Mouse (Mus musculus) central nervous system, embryonic 14 days (tissue): Measurements from ENCODE around the gene Zkscan14. TPM values are rescaled to one million over a fixed set of nuclear protein-coding genes. Genes with fewer than 3 reads are reported as not detected.

Experiments used
- polyA plus RNA-seq: library from polyadenylated mRNA; depleted of rRNA; stranded (reverse); fragments of >200 nt; gene quantifications from 2 replicates; pipeline ENCODE4 v1.2.3, GENCODE M21; 2012; rRNA removed

The Zkscan14 gene
- polyA plus RNA-seq = 7.0 and 7.2 TPM in 2 replicates

GRCm38 (mm10) chr5:145201321-145201991 lies at the start of gene Zkscan14:
Gene Zkscan14 (minus strand): TSS chr5:145201868.

GRCm38 (mm10) chr5:145231367-145231871 lies 29.8 kb upstream of the Zkscan14 start, which contains the start of gene Zfp655:
Gene Zfp655 (plus strand): TSS chr5:145231715.

GRCm38 (mm10) chr5:145203936-145204691 lies 2.4 kb upstream of the Zkscan14 start, which contains the start of gene Zkscan5:
Gene Zkscan5 (plus strand): TSS chr5:145204562.

GRCm38 (mm10) chr5:145191962-145192361 lies 9.7 kb downstream of the Zkscan14 start, which contains the start of gene Atp5j2:
Gene Atp5j2 (minus strand): TSS chr5:145192062.

DNA sequence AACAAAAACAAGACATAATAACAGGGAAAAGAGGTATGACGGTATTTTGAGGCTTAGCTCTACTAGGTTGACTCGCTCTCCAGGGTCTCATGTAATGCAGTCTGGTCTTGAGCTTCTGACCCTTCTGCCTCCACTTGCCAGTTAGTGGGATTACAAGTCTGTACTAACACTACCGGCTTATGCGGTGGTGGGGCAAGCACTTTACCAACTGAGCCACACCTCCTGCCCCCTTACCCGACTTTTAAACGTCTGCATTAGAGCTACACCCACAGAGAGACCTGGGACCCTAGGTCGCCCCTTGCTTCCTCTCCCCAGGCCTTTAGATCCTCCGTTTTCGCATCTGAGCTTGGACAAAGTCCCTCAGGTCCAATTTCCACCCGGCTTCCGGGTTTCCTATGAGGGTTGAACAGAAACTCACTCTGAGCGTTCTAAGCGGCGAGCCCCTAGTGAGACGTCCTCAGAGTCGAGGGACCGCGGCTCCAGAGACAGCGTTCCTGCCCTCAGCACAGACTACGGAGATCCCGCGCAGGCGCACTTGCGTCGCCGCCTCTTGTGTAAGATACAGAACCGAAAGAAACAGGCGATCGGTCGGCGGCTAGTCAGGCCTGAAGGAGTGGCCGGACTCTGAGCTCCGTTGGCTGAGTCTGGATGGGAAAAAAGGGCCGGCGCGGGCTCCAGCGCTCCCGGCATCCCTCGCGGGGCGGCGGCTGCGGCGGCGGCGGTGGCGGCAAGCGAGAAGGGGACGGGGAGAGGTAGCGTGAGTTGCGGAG lies 34.9 kb downstream of the Zkscan14 start, which contains the start of the genes Ptcd1 and Cpsf4:
Ptcd1 (minus strand) TSS at position 573 of the 770 bp plus-strand sequence.
Cpsf4 (plus strand) TSS at position 678 of the 770 bp plus-strand sequence.

Other genes starting within 250 kb of the Zkscan14 start
- gene Smurf1, start 236.0 kb downstream of the Zkscan14 start, polyA plus RNA-seq = 41.3 and 45.5 TPM in 2 replicates
- gene Gm4871, start 169.1 kb downstream of the Zkscan14 start, polyA plus RNA-seq = not detected in 2 replicates
- not detected in 2 replicates for gene 1700018F24Rik, start 158.9 kb downstream of the Zkscan14 start, polyA plus RNA-seq
- 219 and 224 TPM in 2 replicates for gene Arpc1a, start 118.0 kb downstream of the Zkscan14 start, polyA plus RNA-seq
- gene Kpna7, start 117.8 kb downstream of the Zkscan14 start, polyA plus RNA-seq = 0.04 TPM in 1 of 2 replicates, not detected in the other
- gene Arpc1b, start 87.7 kb downstream of the Zkscan14 start, polyA plus RNA-seq = 78.0 and 125 TPM in 2 replicates
- 136 and 142 TPM in 2 replicates for gene Pdap1, start 61.6 kb downstream of the Zkscan14 start, polyA plus RNA-seq
- 164 and 179 TPM in 2 replicates for gene Bud31, start 61.5 kb downstream of the Zkscan14 start, polyA plus RNA-seq
- gene Ptcd1, start 34.8 kb downstream of the Zkscan14 start, polyA plus RNA-seq = 18.6 TPM in 2 replicates
- gene Cpsf4, start 34.7 kb downstream of the Zkscan14 start, polyA plus RNA-seq = 81.8 and 87.1 TPM in 2 replicates
- gene Atp5j2, start 9.8 kb downstream of the Zkscan14 start, polyA plus RNA-seq = 341 and 365 TPM in 2 replicates
- 10.1 and 10.4 TPM in 2 replicates for gene Zkscan5, start 2.7 kb upstream of the Zkscan14 start, polyA plus RNA-seq
- gene Zfp655, start 29.8 kb upstream of the Zkscan14 start, polyA plus RNA-seq = 20.8 and 21.5 TPM in 2 replicates
- gene Zscan25, start 78.6 kb upstream of the Zkscan14 start, polyA plus RNA-seq = 19.0 and 20.9 TPM in 2 replicates
- gene Cyp3a57, start 143.4 kb upstream of the Zkscan14 start, polyA plus RNA-seq = not detected in 2 replicates